Mouse (Mus musculus) lung, postnatal 14 days (tissue): ENCODE data around the gene 9430007A20Rik.
"Not testable (repeated sequence)": the region's sequence is repeated elsewhere in the genome, so short reads cannot be mapped to it uniquely, and the experiment has no call there.

ENCODE experiments used
- DNase-seq: peaks from one replicate; pipeline ENCODE4 v3.0.0; 2021

Gene 9430007A20Rik

GRCm38 (mm10) chr4:144519522-144519921, at the start of gene 9430007A20Rik:
Gene 9430007A20Rik (plus strand): TSS chr4:144519822.
- DNase-seq, result no peak

GRCm38 (mm10) chr4:144493331-144493730, 26.3 kb upstream of the 9430007A20Rik start:
- DNase-seq, result no peak

- no peak for DNase-seq
These were observed 13.1 kb upstream of the 9430007A20Rik start for GRCm38 (mm10) chr4:144506518-144506917.

- DNase-seq, result no peak
These were observed 25.1 kb downstream of the 9430007A20Rik start for GRCm38 (mm10) chr4:144544689-144545088.

- not testable (repeated sequence) for DNase-seq
These were observed 25.7 kb downstream of the 9430007A20Rik start for GRCm38 (mm10) chr4:144545339-144545738.

GRCm38 (mm10) chr4:144551156-144551555, 31.5 kb downstream of the 9430007A20Rik start:
- DNase-seq, result no peak

- no peak for DNase-seq
These were observed 40.2 kb downstream of the 9430007A20Rik start for GRCm38 (mm10) chr4:144559792-144560191.

- no peak for DNase-seq
These were observed 41.6 kb downstream of the 9430007A20Rik start for GRCm38 (mm10) chr4:144561205-144561604.

GRCm38 (mm10) chr4:144565034-144565433, 45.4 kb downstream of the 9430007A20Rik start, which contains the start of gene Gm13124:
Gene Gm13124 (minus strand): TSS chr4:144565134.
- no peak for DNase-seq

- no peak for DNase-seq
These were observed 48.1 kb downstream of the 9430007A20Rik start for GRCm38 (mm10) chr4:144567752-144568151.
